Mouse (Mus musculus) CH12.LX (cell line): ENCODE results near the gene Nes.

Source experiments
- CTCF ChIP-seq, 2 experiments: IDR thresholded peaks in 1 of 2; conservative IDR thresholded peaks in 1 of 2; 2 replicates each; pipeline ENCODE4 v1.5.1; 2011 to 2012; ENCODE audit warnings: low read depth in 2 of 2, low read length in 2 of 2, improper control_type of control experiment in 1 of 2, inconsistent platforms in 1 of 2, mild to moderate bottlenecking in 1 of 2, moderate library complexity in 1 of 2
- EP300 ChIP-seq: IDR thresholded peaks from 2 replicates; pipeline ENCODE4 v1.6.1; 2011; ENCODE audit warnings: low read length, improper control_type of control experiment
- GABPA ChIP-seq: IDR thresholded peaks from 2 replicates; pipeline ENCODE4 v1.6.1; 2012; ENCODE audit warnings: low read depth, low read length, improper control_type of control experiment, inconsistent platforms; ENCODE audit not compliant: insufficient replicate concordance
- MAX ChIP-seq: IDR thresholded peaks from 2 replicates; pipeline ENCODE4 v1.6.1; 2011; ENCODE audit warnings: low read length, improper control_type of control experiment
- MAZ ChIP-seq: IDR thresholded peaks from 2 replicates; pipeline ENCODE4 v1.6.1; 2012; ENCODE audit warnings: low read depth, mild to moderate bottlenecking, inconsistent platforms, low read length, improper control_type of control experiment, moderate library complexity
- ZC3H11A ChIP-seq: IDR thresholded peaks from 2 replicates; pipeline ENCODE4 v1.6.1; 2012; ENCODE audit warnings: low read depth, mild to moderate bottlenecking, inconsistent platforms, low read length, improper control_type of control experiment

DNA sequence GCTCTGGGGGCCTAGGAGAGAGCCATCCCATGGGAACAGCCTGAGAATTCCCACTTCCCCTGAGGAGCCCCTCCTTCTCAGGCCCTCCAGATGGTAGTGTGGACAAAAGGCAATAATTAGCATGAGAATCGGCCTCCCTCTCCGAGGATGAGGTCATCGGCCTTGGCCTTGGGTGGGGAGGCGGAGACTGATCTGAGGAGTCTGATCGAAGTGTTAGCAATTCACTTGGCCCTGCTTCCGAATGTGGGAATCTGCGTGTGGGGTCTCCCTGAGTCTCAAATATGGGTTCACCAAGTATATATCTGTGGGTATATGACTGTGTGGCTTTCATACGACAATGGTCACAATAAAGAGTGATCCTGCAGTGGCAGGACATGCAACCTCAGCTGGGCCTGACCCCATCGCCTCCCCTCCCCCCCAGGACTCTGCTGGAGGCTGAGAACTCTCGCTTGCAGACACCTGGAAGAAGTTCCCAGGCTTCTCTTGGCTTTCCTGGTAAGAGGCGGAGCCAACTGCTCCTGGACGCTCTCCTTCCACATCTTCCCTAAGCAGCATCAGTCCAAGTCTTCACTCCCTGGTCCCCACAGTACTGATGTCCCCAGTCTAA is 3.6 kb downstream of the Nes start:
- no peak for TF ChIP-seq MAX
- no peak for TF ChIP-seq MAZ
- no peak for TF ChIP-seq ZC3H11A
- TF ChIP-seq EP300, result no peak
- no peak for TF ChIP-seq GABPA
- TF ChIP-seq CTCF (conservative IDR thresholded peaks at IDR 0.05 in 1 of 2, IDR thresholded peaks at IDR 0.05 in 1 of 2; ENCODE audit: low read depth in 2 of 2, low read length in 2 of 2), result no peak
